Mouse (Mus musculus): ENCODE results near the gene Nosip.

GRCm38 (mm10) chr7:45119780-45120709 lies 57.8 kb downstream of the Nosip start:
- no peak for TF ChIP-seq KAT2A (IDR thresholded peaks at IDR 0.05; ENCODE audit: insufficient replicate concordance, low read length)
- no peak for TF ChIP-seq EP300 (IDR thresholded peaks at IDR 0.05; ENCODE audit: low read length)
- no peak for TF ChIP-seq MAX (IDR thresholded peaks at IDR 0.05; ENCODE audit: low read length)
- TF ChIP-seq POLR2A (IDR thresholded peaks at IDR 0.05; ENCODE audit: low read depth, low read length) = 0 out of 2 replicates have a peak, but pooled peaks have one; percentile 15
- peak; percentile 80; the same call in 1 of the 2 replicates for TF ChIP-seq POLR2AphosphoS2 (IDR thresholded peaks at IDR 0.05; ENCODE audit: low read depth, low read length)
- TF ChIP-seq MAFK (IDR thresholded peaks at IDR 0.05; ENCODE audit: insufficient replicate concordance, low read length) = no peak
- TF ChIP-seq CTCF (conservative IDR thresholded peaks at IDR 0.05 in 1 of 2, IDR thresholded peaks at IDR 0.05 in 1 of 2; ENCODE audit: low read depth in 2 of 2, low read length in 2 of 2) = no peak
- TF ChIP-seq ZKSCAN1 (IDR thresholded peaks at IDR 0.05; ENCODE audit: borderline replicate concordance, low read depth, low read length) = no peak

Measured in CH12.LX (cell line).